Mouse (Mus musculus): ENCODE data around the gene Meltf. TPM values are rescaled to one million over a fixed set of nuclear protein-coding genes. Genes with fewer than 3 reads are reported as not detected.
"Not testable (repeated sequence)": the region's sequence is repeated elsewhere in the genome, so short reads cannot be mapped to it uniquely, and the experiment has no call there.

Meltf gene
- polyA plus RNA-seq, 1 experiment = 7.5 TPM

GRCm38 (mm10) chr16:31944698-31945255 is 66.2 kb downstream of the Meltf start:
- Histone ChIP-seq H3K4me3 (ENCODE audit: control insufficient read depth, low read depth, low read length) (no peak overlapping the region), H3K27ac (ENCODE audit: control insufficient read depth, insufficient read depth, low read depth, low read length) (no peak overlapping the region), H3K36me3 (ENCODE audit: control insufficient read depth, insufficient read depth, low read length) (no peaks in the 10 kb centered on the region), H3K27me3 (ENCODE audit: control insufficient read depth, insufficient read depth, low read length) (no peaks in the 10 kb centered on the region), H3K4me1 (ENCODE audit: control insufficient read depth, insufficient read depth, low read length) (no peaks in the 10 kb centered on the region; the same call in 1 of the 2 replicates)
- TF ChIP-seq CTCF (IDR thresholded peaks at IDR 0.05; ENCODE audit: control insufficient read depth, insufficient read depth, insufficient replicate concordance, low read depth, low read length) = no peak
- TF ChIP-seq POLR2A (IDR thresholded peaks at IDR 0.05; ENCODE audit: control insufficient read depth, low read depth, low read length) = no peak

DNA sequence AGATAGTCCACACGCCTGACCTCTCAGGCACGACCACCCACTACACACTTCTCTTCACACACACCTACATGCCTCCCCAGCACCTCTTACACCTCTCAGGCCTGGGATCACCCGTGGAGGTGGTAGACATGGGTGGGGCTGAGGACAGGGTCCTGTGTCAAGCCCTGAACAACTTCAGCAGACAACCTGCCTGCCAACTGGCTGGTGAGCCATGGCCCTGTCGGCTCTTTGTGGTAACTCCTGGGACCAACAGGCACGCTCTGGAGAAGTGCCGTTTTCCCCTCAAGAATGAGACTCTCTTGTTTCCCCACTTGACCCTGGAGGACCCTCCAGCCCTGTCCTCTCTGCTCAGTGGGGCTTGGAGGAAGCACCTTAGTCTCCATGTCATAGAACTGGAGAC is 66.8 kb downstream of the Meltf start:
- H3K4me1 ChIP-seq (ENCODE audit: control insufficient read depth, insufficient read depth, low read length) = no peaks in the 10 kb centered on the region; the same call in 1 of the 2 replicates
- H3K27ac ChIP-seq (ENCODE audit: control insufficient read depth, insufficient read depth, low read depth, low read length) = no peak overlapping the region
- no peak overlapping the region for H3K4me3 ChIP-seq (ENCODE audit: control insufficient read depth, low read depth, low read length)
- no peaks in the 10 kb centered on the region for H3K36me3 ChIP-seq (ENCODE audit: control insufficient read depth, insufficient read depth, low read length)
- TF ChIP-seq CTCF (IDR thresholded peaks at IDR 0.05; ENCODE audit: control insufficient read depth, insufficient read depth, insufficient replicate concordance, low read depth, low read length) = no peak
- no peak for TF ChIP-seq POLR2A (IDR thresholded peaks at IDR 0.05; ENCODE audit: control insufficient read depth, low read depth, low read length)
- no peaks in the 10 kb centered on the region for H3K27me3 ChIP-seq (ENCODE audit: control insufficient read depth, insufficient read depth, low read length)

GRCm38 (mm10) chr16:31945986-31946385 is 67.4 kb downstream of the Meltf start:
- H3K27ac ChIP-seq (ENCODE audit: control insufficient read depth, insufficient read depth, low read depth, low read length); H3K4me1 ChIP-seq (ENCODE audit: control insufficient read depth, insufficient read depth, low read length); H3K27me3 ChIP-seq (ENCODE audit: control insufficient read depth, insufficient read depth, low read length); H3K36me3 ChIP-seq (ENCODE audit: control insufficient read depth, insufficient read depth, low read length); H3K4me3 ChIP-seq (ENCODE audit: control insufficient read depth, low read depth, low read length): not testable (repeated sequence)

DNA sequence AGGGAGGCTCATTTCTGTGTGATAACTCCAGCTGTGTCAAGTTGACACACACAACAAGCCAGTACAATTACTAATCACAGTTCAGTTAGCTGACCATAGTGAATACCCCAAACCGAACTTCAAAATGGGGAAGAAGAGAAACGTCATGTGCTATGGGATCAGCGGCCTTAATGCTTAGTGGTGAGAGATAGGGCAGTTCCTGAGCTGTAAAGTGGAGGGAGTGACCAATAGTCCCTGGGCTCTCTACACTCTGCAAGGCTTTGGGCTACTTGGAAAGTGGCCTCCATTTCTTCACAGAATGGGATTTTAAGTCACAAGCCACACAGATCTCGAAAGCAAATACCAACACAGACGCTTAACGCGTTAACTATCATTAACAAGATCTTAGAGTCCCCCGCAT is 68.7 kb downstream of the Meltf start:
- H3K36me3 ChIP-seq (ENCODE audit: control insufficient read depth, insufficient read depth, low read length) = no peaks in the 10 kb centered on the region
- H3K27ac ChIP-seq (ENCODE audit: control insufficient read depth, insufficient read depth, low read depth, low read length) = no peak overlapping the region
- no peaks in the 10 kb centered on the region; the same call in 1 of the 2 replicates for H3K4me1 ChIP-seq (ENCODE audit: control insufficient read depth, insufficient read depth, low read length)
- no peaks in the 10 kb centered on the region for H3K27me3 ChIP-seq (ENCODE audit: control insufficient read depth, insufficient read depth, low read length)
- TF ChIP-seq CTCF (IDR thresholded peaks at IDR 0.05; ENCODE audit: control insufficient read depth, insufficient read depth, insufficient replicate concordance, low read depth, low read length) (no peak), POLR2A (IDR thresholded peaks at IDR 0.05; ENCODE audit: control insufficient read depth, low read depth, low read length) (no peak)
- peak overlapping the region; percentile 99; the same call in 1 of the 2 replicates for H3K4me3 ChIP-seq (ENCODE audit: control insufficient read depth, low read depth, low read length)

GRCm38 (mm10) chr16:31947901-31948316 is 69.3 kb downstream of the Meltf start:
- TF ChIP-seq CTCF (IDR thresholded peaks at IDR 0.05; ENCODE audit: control insufficient read depth, insufficient read depth, insufficient replicate concordance, low read depth, low read length) (no peak), POLR2A (IDR thresholded peaks at IDR 0.05; ENCODE audit: control insufficient read depth, low read depth, low read length) (no peak)
- H3K4me1 ChIP-seq (ENCODE audit: control insufficient read depth, insufficient read depth, low read length) = no peaks in the 10 kb centered on the region; the same call in 1 of the 2 replicates
- H3K27ac ChIP-seq (ENCODE audit: control insufficient read depth, insufficient read depth, low read depth, low read length) = peak overlapping the region; percentile 67
- H3K36me3 ChIP-seq (ENCODE audit: control insufficient read depth, insufficient read depth, low read length) = no peaks in the 10 kb centered on the region
- no peaks in the 10 kb centered on the region for H3K27me3 ChIP-seq (ENCODE audit: control insufficient read depth, insufficient read depth, low read length)
- peak overlapping the region; percentile 99 for H3K4me3 ChIP-seq (ENCODE audit: control insufficient read depth, low read depth, low read length)

GRCm38 (mm10) chr16:31948345-31948774 is 69.8 kb downstream of the Meltf start, which contains the start of the genes 0610012G03Rik and Ncbp2:
Gene 0610012G03Rik, minus strand, starts transcription at chr16:31948494.
Gene Ncbp2, plus strand, starts transcription at chr16:31948513.
- Histone ChIP-seq H3K27me3 (ENCODE audit: control insufficient read depth, insufficient read depth, low read length) (no peaks in the 10 kb centered on the region), H3K4me3 (ENCODE audit: control insufficient read depth, low read depth, low read length) (peak within 1 kb of the TSS; percentile 99), H3K27ac (ENCODE audit: control insufficient read depth, insufficient read depth, low read depth, low read length) (peak within 1 kb of the TSS; percentile 85), H3K4me1 (ENCODE audit: control insufficient read depth, insufficient read depth, low read length) (no peaks in the 10 kb centered on the region; the same call in 1 of the 2 replicates), H3K36me3 (ENCODE audit: control insufficient read depth, insufficient read depth, low read length) (no peaks in the 10 kb centered on the region)
- TF ChIP-seq CTCF (IDR thresholded peaks at IDR 0.05; ENCODE audit: control insufficient read depth, insufficient read depth, insufficient replicate concordance, low read depth, low read length) (no peak), POLR2A (IDR thresholded peaks at IDR 0.05; ENCODE audit: control insufficient read depth, low read depth, low read length) (peak; percentile 90)

Other genes with a start within 250 kb of the Meltf start
- gene Dlg1, start 215.4 kb upstream of the Meltf start, polyA plus RNA-seq (2012; rRNA removed) = 9.3 and 12.9 TPM in 2 replicates
- 0.12 and 0.24 TPM in 2 replicates for gene Pigz, start 55.0 kb downstream of the Meltf start, polyA plus RNA-seq (2012; rRNA removed)
- 43.6 and 53.7 TPM in 2 replicates for gene 0610012G03Rik, start 69.7 kb downstream of the Meltf start, polyA plus RNA-seq (2012; rRNA removed)
- 25.8 and 32.6 TPM in 2 replicates for gene Ncbp2, start 69.7 kb downstream of the Meltf start, polyA plus RNA-seq (2012; rRNA removed)
- 3.2 and 4.3 TPM in 2 replicates for gene Senp5, start 124.5 kb downstream of the Meltf start, polyA plus RNA-seq (2012; rRNA removed)
- gene Pak2, start 200.5 kb downstream of the Meltf start, polyA plus RNA-seq (2012; rRNA removed) = 6.9 and 7.3 TPM in 2 replicates
- 7.6 and 8.5 TPM in 2 replicates for gene Pigx, start 220.9 kb downstream of the Meltf start, polyA plus RNA-seq (2012; rRNA removed)
- 33.5 and 33.9 TPM in 2 replicates for gene Cep19, start 221.0 kb downstream of the Meltf start, polyA plus RNA-seq (2012; rRNA removed)

All from testis, adult 2 months (tissue).